Mouse (Mus musculus) retina, embryonic 14.5 days (tissue): ENCODE measurements at regions not wholly inside any gene's neighbourhood (a gene's known extent, or its start where the extent isn't known, plus 50 kb on each side); places are given as distances from the start of the nearest gene placed in this dataset.
"Not testable (repeated sequence)": the region's sequence is repeated elsewhere in the genome, so short reads cannot be mapped to it uniquely, and the experiment has no call there.

Experiments
- DNase-seq: peaks from one replicate; pipeline ENCODE4 v3.0.0-alpha.2; 2015; ENCODE audit warnings: low spot score

GRCm38 (mm10) chr4:66691598-66692220, 135.7 kb upstream of the Tlr4 start:
- peak; percentile 5 for DNase-seq

- peak; percentile 8 for DNase-seq
These were observed 133.3 kb upstream of the Tlr4 start for GRCm38 (mm10) chr4:66693982-66694578.

DNA sequence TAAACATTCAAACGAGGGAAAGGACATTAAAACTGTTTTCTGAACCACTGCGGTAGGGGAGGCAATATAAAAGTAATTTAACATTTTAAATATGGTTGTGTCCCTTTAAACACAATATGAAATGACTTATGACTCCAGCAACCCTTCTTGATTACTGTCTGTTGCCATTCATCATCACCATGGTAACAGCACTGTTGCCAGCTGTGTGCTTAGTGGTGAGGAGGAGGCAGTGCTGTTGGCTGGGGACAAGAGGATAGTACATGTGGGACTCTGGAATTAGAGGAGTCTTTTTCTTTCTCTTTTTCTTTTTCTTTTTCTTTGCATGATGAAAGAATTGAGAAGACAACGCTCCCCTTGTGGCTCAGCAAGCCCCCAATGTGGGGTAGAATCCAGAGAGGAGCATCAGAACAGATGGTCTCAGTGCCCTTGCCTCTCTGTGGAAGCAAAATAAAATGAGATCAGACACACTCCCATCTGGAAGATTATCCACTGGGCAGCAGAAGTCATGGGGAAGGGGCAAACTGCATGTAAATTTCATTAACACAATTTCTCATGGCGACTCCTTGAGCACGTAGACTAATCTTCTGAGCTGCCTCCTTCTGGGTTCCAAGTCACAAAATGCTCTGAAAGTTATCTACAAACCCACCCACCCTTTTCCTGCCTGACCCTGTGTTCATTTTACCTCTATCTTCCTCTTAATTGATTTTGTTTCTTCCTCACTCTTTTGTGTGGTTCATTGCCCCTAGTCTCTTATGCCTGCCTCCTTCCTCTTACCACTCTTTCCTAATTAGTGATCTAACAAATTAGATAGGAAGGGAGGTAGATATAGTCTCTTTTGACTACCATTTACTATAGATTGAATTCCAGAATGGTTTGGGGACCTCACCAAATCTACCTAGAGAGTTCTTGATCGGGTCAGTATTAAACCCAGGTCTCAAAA, 111.3 kb upstream of the Tlr4 start:
- peak; percentile 15 for DNase-seq

- no peak for DNase-seq
These were observed 90.0 kb upstream of the Tlr4 start for GRCm38 (mm10) chr4:66737407-66737806.

- DNase-seq, result not testable (repeated sequence)
These were observed 84.0 kb upstream of the Tlr4 start for GRCm38 (mm10) chr4:66743421-66743820.

DNA sequence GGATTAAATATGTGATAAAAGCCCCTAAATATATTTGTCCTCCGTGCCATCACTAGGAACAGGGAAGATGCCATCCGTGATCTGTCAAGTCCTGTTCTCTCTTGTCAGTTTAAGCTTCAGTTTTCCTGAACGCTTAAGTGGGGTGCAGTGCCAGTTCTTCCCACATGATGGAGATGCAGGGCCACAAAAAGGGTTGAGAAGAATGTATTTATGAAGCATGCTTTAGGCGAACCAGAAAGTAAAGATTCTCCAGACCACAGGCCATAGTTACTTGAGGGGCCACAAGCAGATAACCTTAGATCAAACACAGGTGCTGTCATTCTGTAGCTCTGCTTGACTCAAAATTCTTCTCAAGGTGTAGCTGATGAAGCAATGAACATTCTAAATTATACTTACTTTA, 58.6 kb upstream of the Tlr4 start:
- peak; percentile 78 for DNase-seq
